Mouse (Mus musculus) lung, adult 2 months (tissue): ENCODE results near the gene Lrrc55.
A peak's percentile ranks its signal among the peaks of the same experiment; 100 is the strongest.

Source experiments
- CTCF ChIP-seq: fragments of 200-500 bp; IDR thresholded peaks from 2 replicates; pipeline ENCODE4 v1.5.1; 2011; ENCODE audit warnings: mild to moderate bottlenecking, low read length, control low read depth; ENCODE audit not compliant: insufficient read depth
- POLR2A ChIP-seq: fragments of 200-500 bp; IDR thresholded peaks from 2 replicates; pipeline ENCODE4 v1.6.1; 2011; ENCODE audit warnings: low read depth, mild to moderate bottlenecking, control low read depth, low read length, borderline replicate concordance; ENCODE audit errors: extremely low read depth

DNA sequence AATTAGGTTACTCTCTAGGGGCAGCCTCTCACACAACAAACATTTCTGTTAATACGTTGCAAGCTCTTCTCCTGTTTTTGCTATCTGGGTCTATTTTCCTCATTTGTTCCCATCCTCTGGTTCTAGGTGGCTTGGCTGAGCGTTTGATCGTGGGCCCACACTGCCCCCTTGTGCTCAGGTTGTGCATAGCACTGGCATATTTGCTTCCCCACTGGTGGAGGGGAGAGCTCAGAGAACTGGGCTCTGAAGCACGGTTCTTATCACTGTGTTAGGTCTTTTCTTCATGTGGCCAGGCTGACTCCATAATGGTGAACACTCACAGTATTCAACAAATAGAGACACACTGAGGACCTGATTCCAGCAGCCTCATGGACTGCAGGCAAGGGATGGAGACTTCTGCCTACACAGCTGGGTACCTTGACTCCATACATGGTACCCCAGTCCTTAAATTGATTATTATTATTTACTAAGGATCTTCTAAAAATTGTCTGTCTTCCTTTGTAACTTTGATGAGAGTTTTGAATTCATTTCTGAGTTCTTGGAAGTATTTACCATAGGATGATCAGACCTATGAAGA is 49.6 kb upstream of the Lrrc55 start:
- peak; percentile 99 for TF ChIP-seq CTCF
- no peak for TF ChIP-seq POLR2A
